Mouse (Mus musculus) heart, embryonic 10.5 days (tissue): ENCODE data around the gene Hoxa9. TPM values are rescaled to one million over a fixed set of nuclear protein-coding genes. Genes with fewer than 3 reads are reported as not detected.

Experiments used
- DNase-seq: peaks from one replicate; pipeline ENCODE4 v3.0.0-alpha.2; 2017; ENCODE audit warnings: low spot score
- H3K27ac ChIP-seq: fragments of 300-500 bp; sonication (generic); 2 replicates; pipeline ENCODE4 v1.5.1; 2016; ENCODE audit warnings: mild to moderate bottlenecking
- H3K27me3 ChIP-seq: fragments of 300-500 bp; sonication (generic); 2 replicates; pipeline ENCODE4 v1.6.1; 2016; ENCODE audit warnings: mild to moderate bottlenecking; ENCODE audit not compliant: poor library complexity, insufficient read depth, severe bottlenecking
- H3K36me3 ChIP-seq: fragments of 300-500 bp; sonication (generic); 2 replicates; pipeline ENCODE4 v1.6.1; 2016; ENCODE audit warnings: mild to moderate bottlenecking, moderate library complexity
- H3K4me1 ChIP-seq: fragments of 300-500 bp; sonication (generic); 2 replicates; pipeline ENCODE4 v1.6.1; 2016; ENCODE audit warnings: mild to moderate bottlenecking
- H3K4me3 ChIP-seq: fragments of 300-500 bp; sonication (generic); 2 replicates; pipeline ENCODE4 v1.5.1; 2016; ENCODE audit warnings: mild to moderate bottlenecking, moderate library complexity
- H3K9me3 ChIP-seq: fragments of 300-500 bp; sonication (generic); 2 replicates; pipeline ENCODE4 v1.6.1; 2016; ENCODE audit warnings: mild to moderate bottlenecking, moderate library complexity
- whole genome bisulfite sequencing: fragments of 180-500 bp; shearing (Covaris S2); methylation state at CpG from one replicate; pipeline ENCODE4 v1.1.7; 2016; 5-methylcytosine and 5-hydroxymethylcytosine counted together
- polyA plus RNA-seq: library from polyadenylated mRNA; unstranded; fragments of >200 nt; fragmentation: Nextera tagmentation; extraction: Ambion mirVana; gene quantifications from 2 replicates; pipeline ENCODE4 v1.2.1, GENCODE M21; 2016

Hoxa9 gene
- polyA plus RNA-seq, 1 experiment from 2014 or later: 5.6 TPM

GRCm38 (mm10) chr6:52219234-52219942 is 11.5 kb downstream of the Hoxa9 start:
- Histone ChIP-seq H3K4me3 (no peak overlapping the region), H3K9me3 (no peaks in the 10 kb centered on the region), H3K36me3 (no peaks in the 10 kb centered on the region), H3K4me1 (peaks cover 26% of the 10 kb centered on the region), H3K27me3 (peaks cover 100% of the 10 kb centered on the region), H3K27ac (no peak overlapping the region)
- WGBS: 20% methylated on average over 9 of the region's 9 CpGs
- no peak for DNase-seq

GRCm38 (mm10) chr6:52218643-52219215 is 12.2 kb downstream of the Hoxa9 start:
- Histone ChIP-seq H3K4me1 (peaks cover 26% of the 10 kb centered on the region), H3K27ac (no peak overlapping the region), H3K27me3 (peaks cover 100% of the 10 kb centered on the region), H3K4me3 (no peak overlapping the region), H3K9me3 (no peaks in the 10 kb centered on the region), H3K36me3 (no peaks in the 10 kb centered on the region)
- DNase-seq: no peak
- 8% methylated on average over 14 of the region's 14 CpGs for WGBS

- Histone ChIP-seq H3K4me3 (peak overlapping the region; percentile 42), H3K27ac (no peak overlapping the region), H3K36me3 (no peaks in the 10 kb centered on the region), H3K4me1 (peaks cover 27% of the 10 kb centered on the region), H3K27me3 (peaks cover 100% of the 10 kb centered on the region), H3K9me3 (no peaks in the 10 kb centered on the region)
- WGBS: 3% methylated on average over 23 of the region's 23 CpGs
- DNase-seq: peak; percentile 71
Measured at GRCm38 (mm10) chr6:52217895-52218642, 12.8 kb downstream of the Hoxa9 start.

GRCm38 (mm10) chr6:52217459-52217768 is 13.5 kb downstream of the Hoxa9 start:
- Histone ChIP-seq H3K27ac (no peak overlapping the region), H3K36me3 (no peaks in the 10 kb centered on the region), H3K4me3 (peak overlapping the region; percentile 42), H3K9me3 (no peaks in the 10 kb centered on the region), H3K27me3 (peaks cover 100% of the 10 kb centered on the region), H3K4me1 (peaks cover 32% of the 10 kb centered on the region)
- no peak for DNase-seq
- 1% methylated on average over 24 of the region's 25 CpGs for WGBS

GRCm38 (mm10) chr6:52216691-52217458 is 14.0 kb downstream of the Hoxa9 start:
- no peaks in the 10 kb centered on the region for H3K9me3 ChIP-seq
- H3K4me3 ChIP-seq: peak overlapping the region; percentile 42

GRCm38 (mm10) chr6:52215771-52216535 is 14.9 kb downstream of the Hoxa9 start:
- 2% methylated on average over 30 of the region's 30 CpGs for WGBS
- H3K27me3 ChIP-seq: peaks cover 100% of the 10 kb centered on the region
- peak; percentile 74 for DNase-seq
- H3K4me3 ChIP-seq: no peak overlapping the region; the same call in 1 of the 2 replicates
- peaks cover 31% of the 10 kb centered on the region for H3K4me1 ChIP-seq
- H3K27ac ChIP-seq: no peak overlapping the region
- no peaks in the 10 kb centered on the region for H3K9me3 ChIP-seq
- H3K36me3 ChIP-seq: no peaks in the 10 kb centered on the region

More at GRCm38 (mm10) chr6:52216691-52217458, 14.0 kb downstream of the Hoxa9 start:
- DNase-seq: peak; percentile 76
- Histone ChIP-seq H3K27ac (no peak overlapping the region), H3K36me3 (no peaks in the 10 kb centered on the region), H3K27me3 (peaks cover 100% of the 10 kb centered on the region), H3K4me1 (peaks cover 31% of the 10 kb centered on the region)
- 3% methylated on average over 60 of the region's 60 CpGs for WGBS

GRCm38 (mm10) chr6:52215070-52215469 is 15.8 kb downstream of the Hoxa9 start:
- H3K27me3 ChIP-seq: peaks cover 100% of the 10 kb centered on the region

GRCm38 (mm10) chr6:52214271-52214670 is 16.6 kb downstream of the Hoxa9 start:
- no peaks in the 10 kb centered on the region for H3K9me3 ChIP-seq
- H3K4me1 ChIP-seq: peaks cover 31% of the 10 kb centered on the region
- H3K36me3 ChIP-seq: no peaks in the 10 kb centered on the region
- no peak overlapping the region for H3K4me3 ChIP-seq
- H3K27ac ChIP-seq: no peak overlapping the region
- 13% methylated on average over 5 of the region's 5 CpGs for WGBS
- peaks cover 100% of the 10 kb centered on the region for H3K27me3 ChIP-seq
- no peak for DNase-seq

More at GRCm38 (mm10) chr6:52215070-52215469, 15.8 kb downstream of the Hoxa9 start:
- peaks cover 31% of the 10 kb centered on the region for H3K4me1 ChIP-seq
- no peaks in the 10 kb centered on the region for H3K36me3 ChIP-seq
- H3K9me3 ChIP-seq: no peaks in the 10 kb centered on the region
- no peak overlapping the region for H3K27ac ChIP-seq
- peak; percentile 72 for DNase-seq
- WGBS: 12% methylated on average over 3 of the region's 3 CpGs
- H3K4me3 ChIP-seq: no peak overlapping the region

GRCm38 (mm10) chr6:52213119-52213986 is 17.5 kb downstream of the Hoxa9 start, which contains the start of the genes Hoxa3 and Gm28308:
Hoxa3 (minus strand) TSS chr6:52213336.
Gm28308 (minus strand) TSS chr6:52213339.
- peak; percentile 77 for DNase-seq
- peaks cover 100% of the 10 kb centered on the region for H3K27me3 ChIP-seq
- H3K4me3 ChIP-seq: peak within 1 kb of the TSS; percentile 45
- H3K4me1 ChIP-seq: peaks cover 37% of the 10 kb centered on the region
- 2% methylated on average over 38 of the region's 38 CpGs for WGBS
- no peaks in the 10 kb centered on the region for H3K9me3 ChIP-seq
- H3K27ac ChIP-seq: no peak within 1 kb of the TSS
- H3K36me3 ChIP-seq: no peaks in the 10 kb centered on the region

GRCm38 (mm10) chr6:52212556-52213118 is 18.3 kb downstream of the Hoxa9 start:
- Histone ChIP-seq H3K4me3 (peak overlapping the region; percentile 45), H3K27me3 (peaks cover 100% of the 10 kb centered on the region), H3K9me3 (no peaks in the 10 kb centered on the region), H3K27ac (no peak overlapping the region), H3K36me3 (no peaks in the 10 kb centered on the region), H3K4me1 (peaks cover 40% of the 10 kb centered on the region)
- WGBS: under 1% methylated on average over 22 of the region's 22 CpGs
- peak; percentile 77 for DNase-seq

GRCm38 (mm10) chr6:52211961-52212360 is 18.9 kb downstream of the Hoxa9 start:
- Histone ChIP-seq H3K27me3 (peaks cover 100% of the 10 kb centered on the region), H3K4me1 (peaks cover 34% of the 10 kb centered on the region), H3K27ac (no peak overlapping the region), H3K4me3 (peak overlapping the region; percentile 31; the same call in 1 of the 2 replicates), H3K36me3 (no peaks in the 10 kb centered on the region), H3K9me3 (no peaks in the 10 kb centered on the region)
- peak; percentile 75 for DNase-seq
- 3% methylated on average over 13 of the region's 13 CpGs for WGBS
